Mouse (Mus musculus) heart, embryonic 14.5 days (tissue): ENCODE results near the gene Tagap1. TPM values are rescaled to one million over a fixed set of nuclear protein-coding genes. Genes with fewer than 3 reads are reported as not detected.
A peak's percentile ranks its signal among the peaks of the same experiment; 100 is the strongest.
"Not testable (repeated sequence)": the region's sequence is repeated elsewhere in the genome, so short reads cannot be mapped to it uniquely, and the experiment has no call there.

Experiments
- ATAC-seq: fragments of 200-750 bp; cut with Nextera tagmentation; 2 replicates; pipeline ENCODE4 v1.8.0; 2017; ENCODE audit warnings: low read depth, moderate TSS enrichment; ENCODE audit not compliant: insufficient number of reproducible peaks, insufficient read depth, low FRiP score
- H3K27ac ChIP-seq, 2 experiments: fragments of 200-500 bp in 1 of 2; fragments of 300-500 bp in 1 of 2; sonication (generic) in 1 of 2; replicated peaks in 1 of 2; 2 replicates each; pipeline ENCODE4 v1.5.1; 2012 to 2014; ENCODE audit warnings: low read depth in 2 of 2, low read length in 2 of 2, control low read depth in 1 of 2, mild to moderate bottlenecking in 1 of 2, mixed read lengths in 1 of 2; ENCODE audit not compliant: control insufficient read depth in 1 of 2, insufficient read depth in 1 of 2
- H3K27me3 ChIP-seq: fragments of 300-500 bp; sonication (generic); 2 replicates; pipeline ENCODE4 v1.6.1; 2014; ENCODE audit warnings: mild to moderate bottlenecking, low read length, control low read depth; ENCODE audit not compliant: control insufficient read depth, insufficient read depth
- H3K36me3 ChIP-seq: fragments of 300-500 bp; sonication (generic); 2 replicates; pipeline ENCODE4 v1.6.1; 2014; ENCODE audit warnings: mild to moderate bottlenecking, control low read depth, low read length, mixed read lengths; ENCODE audit not compliant: control insufficient read depth, insufficient read depth
- H3K4me1 ChIP-seq, 2 experiments: fragments of 200-500 bp in 1 of 2; fragments of 300-500 bp in 1 of 2; sonication (generic) in 1 of 2; 2 replicates each; pipeline ENCODE4 v1.6.1; 2012 to 2014; ENCODE audit warnings: low read length in 2 of 2, control low read depth in 1 of 2, mixed read lengths in 1 of 2; ENCODE audit not compliant: control insufficient read depth in 2 of 2, insufficient read depth in 2 of 2
- H3K4me2 ChIP-seq: fragments of 300-500 bp; sonication (generic); 2 replicates; pipeline ENCODE4 v1.6.1; 2014; ENCODE audit warnings: mild to moderate bottlenecking, low read length
- H3K4me3 ChIP-seq, 2 experiments: fragments of 200-500 bp in 1 of 2; fragments of 300-500 bp in 1 of 2; sonication (generic) in 1 of 2; 2 replicates each; pipeline ENCODE4 v1.5.1; 2012 to 2014; ENCODE audit warnings: low read length in 2 of 2, mild to moderate bottlenecking in 2 of 2, control low read depth in 1 of 2, low read depth in 1 of 2, moderate library complexity in 1 of 2; ENCODE audit not compliant: control insufficient read depth in 1 of 2, insufficient read depth in 1 of 2
- H3K9ac ChIP-seq: fragments of 300-500 bp; sonication (generic); 2 replicates; pipeline ENCODE4 v1.6.1; 2014; ENCODE audit warnings: mild to moderate bottlenecking, low read length
- H3K9me3 ChIP-seq: fragments of 300-500 bp; sonication (generic); 2 replicates; pipeline ENCODE4 v1.6.1; 2016; ENCODE audit warnings: low read length, control low read depth; ENCODE audit not compliant: control insufficient read depth
- WGBS: fragments of 180-500 bp; shearing (Covaris S2); extraction: QIAGEN DNeasy Blood & Tissue Kit; methylation state at CpG from one replicate; pipeline ENCODE4 v1.1.7; 2014; 5-methylcytosine and 5-hydroxymethylcytosine counted together
- polyA plus RNA-seq: library from polyadenylated mRNA; unstranded; fragments of >200 nt; fragmentation: Nextera tagmentation; extraction: Ambion mirVana; gene quantifications from 2 replicates; pipeline ENCODE4 v1.2.1, GENCODE M21; 2014

The Tagap1 gene
- polyA plus RNA-seq, 1 experiment from 2014 or later: 36.1 TPM

GRCm38 (mm10) chr17:6942560-6942959 lies 18.4 kb downstream of the Tagap1 start:
- not testable (repeated sequence) for ATAC-seq
- no CpG with 5 or more reads among the region's 4 CpGs for WGBS

GRCm38 (mm10) chr17:6931625-6932024 lies 29.3 kb downstream of the Tagap1 start:
- H3K4me3 ChIP-seq, H3K9ac ChIP-seq, H3K27me3 ChIP-seq, H3K27ac ChIP-seq, H3K9me3 ChIP-seq, H3K4me2 ChIP-seq, ATAC-seq, H3K36me3 ChIP-seq, H3K4me1 ChIP-seq: not testable (repeated sequence)
- 96% methylated on average over 6 of the region's 7 CpGs for WGBS

More at GRCm38 (mm10) chr17:6942560-6942959, 18.4 kb downstream of the Tagap1 start:
- not testable (repeated sequence) for H3K4me2 ChIP-seq, H3K4me3 ChIP-seq, H3K4me1 ChIP-seq, H3K27ac ChIP-seq, H3K27me3 ChIP-seq, H3K9ac ChIP-seq, H3K36me3 ChIP-seq, H3K9me3 ChIP-seq

GRCm38 (mm10) chr17:6920351-6920894 lies 40.5 kb downstream of the Tagap1 start:
- ATAC-seq, H3K4me1 ChIP-seq, H3K9ac ChIP-seq, H3K9me3 ChIP-seq, H3K4me2 ChIP-seq, H3K4me3 ChIP-seq, H3K27me3 ChIP-seq, H3K36me3 ChIP-seq, H3K27ac ChIP-seq: not testable (repeated sequence)
- WGBS: 70% methylated on average over 7 of the region's 7 CpGs

GRCm38 (mm10) chr17:6919388-6919787 lies 41.6 kb downstream of the Tagap1 start:
- H3K9me3 ChIP-seq, H3K27ac ChIP-seq, H3K4me3 ChIP-seq, H3K4me1 ChIP-seq, ATAC-seq, H3K36me3 ChIP-seq, H3K9ac ChIP-seq, H3K27me3 ChIP-seq, H3K4me2 ChIP-seq: not testable (repeated sequence)
- WGBS: 78% methylated on average over 3 of the region's 3 CpGs

GRCm38 (mm10) chr17:6915282-6915681 lies 45.7 kb downstream of the Tagap1 start:
- not testable (repeated sequence) for H3K9me3 ChIP-seq

GRCm38 (mm10) chr17:6914066-6914465 lies 46.9 kb downstream of the Tagap1 start:
- ATAC-seq: peak; percentile 54; the same call in 1 of the 2 replicates
- H3K9ac ChIP-seq, H3K36me3 ChIP-seq, H3K27ac ChIP-seq, H3K4me2 ChIP-seq, H3K27me3 ChIP-seq, H3K4me3 ChIP-seq, H3K9me3 ChIP-seq, H3K4me1 ChIP-seq: not testable (repeated sequence)
- 45% methylated on average over 1 of the region's 6 CpGs for WGBS

More at GRCm38 (mm10) chr17:6915282-6915681, 45.7 kb downstream of the Tagap1 start:
- not testable (repeated sequence) for H3K4me2 ChIP-seq, H3K36me3 ChIP-seq, H3K27me3 ChIP-seq, H3K4me3 ChIP-seq, ATAC-seq, H3K4me1 ChIP-seq, H3K27ac ChIP-seq, H3K9ac ChIP-seq
- 79% methylated on average over 2 of the region's 4 CpGs for WGBS

Other genes starting within 250 kb of the Tagap1 start
- gene Ezr, start 178.4 kb downstream of the Tagap1 start, polyA plus RNA-seq: 102 and 115 TPM in 2 replicates
- gene Rsph3b, start 12.5 kb downstream of the Tagap1 start, polyA plus RNA-seq: 77.2 and 79.7 TPM in 2 replicates
- 275 and 304 TPM in 2 replicates for gene Rnaset2b, start 9.5 kb upstream of the Tagap1 start, polyA plus RNA-seq
- 0.11 TPM in 1 of 2 replicates, not detected in the other for gene Gm49721, start 17.7 kb upstream of the Tagap1 start, polyA plus RNA-seq
- gene Gm1604a, start 64.4 kb upstream of the Tagap1 start, polyA plus RNA-seq: not detected in 2 replicates
- 42.4 and 43.7 TPM in 2 replicates for gene Rps6ka2, start 209.0 kb upstream of the Tagap1 start, polyA plus RNA-seq